Mouse (Mus musculus): ENCODE results near the gene Rnf214.

DNA sequence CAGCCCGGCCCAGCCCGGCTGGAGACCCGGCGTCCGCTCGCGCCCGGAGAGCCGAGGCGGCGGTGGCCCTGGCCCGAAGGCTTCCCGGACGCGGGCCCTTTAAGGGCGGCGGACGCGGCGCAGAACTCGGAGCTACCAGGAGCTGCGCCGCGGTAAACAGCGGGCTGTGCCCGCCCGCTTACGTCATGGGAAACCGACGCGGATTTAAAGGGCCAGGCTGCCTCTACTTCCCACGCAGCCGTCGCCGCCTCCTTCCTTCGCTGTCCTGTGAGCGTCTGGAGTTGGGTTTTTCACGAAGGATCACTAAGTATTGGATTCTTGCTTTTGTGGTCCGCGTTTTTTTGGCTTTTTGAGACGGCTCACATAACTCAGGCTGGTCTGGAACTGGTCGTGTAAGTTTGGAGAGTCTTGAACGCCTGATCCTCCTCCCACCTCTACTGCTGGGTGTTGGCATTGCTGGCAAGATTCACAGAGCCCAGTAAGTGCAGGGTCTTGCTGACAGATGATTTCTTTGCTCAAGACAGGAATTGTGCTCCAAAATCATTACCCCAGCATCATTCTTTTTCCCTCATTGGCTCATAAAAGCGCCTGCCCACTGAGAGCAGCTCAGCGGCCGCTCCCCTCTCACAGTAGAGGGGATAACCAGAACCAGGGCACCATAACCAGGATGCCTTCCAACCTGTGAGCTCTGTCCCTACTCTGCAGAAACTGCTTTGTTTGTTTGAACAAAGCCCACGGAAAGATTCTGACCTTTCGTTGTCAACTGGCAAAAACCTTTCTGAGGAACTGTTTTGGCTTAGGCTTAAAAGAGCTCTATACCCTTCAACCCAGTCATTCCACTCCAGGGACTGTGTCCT, 48.6 kb upstream of the Rnf214 start, which contains the start of gene Sidt2:
- no peak for TF ChIP-seq CTCF (IDR thresholded peaks at IDR 0.05 in 2 of 3, conservative IDR thresholded peaks at IDR 0.05 in 1 of 3; ENCODE audit: control insufficient read depth in 1 of 3, insufficient read depth in 1 of 3, low read depth in 2 of 3, low read length in 3 of 3, poor library complexity in 1 of 3, severe bottlenecking in 1 of 3)
- peak in 1 of 2 experiments; percentile 54; a peak in 1 of 4 replicates for TF ChIP-seq POLR2A (IDR thresholded peaks at IDR 0.05; ENCODE audit: control insufficient read depth in 1 of 2, insufficient read depth in 1 of 2, low read depth in 1 of 2, low read length in 2 of 2, poor library complexity in 1 of 2)
- TF ChIP-seq ZNF384 (IDR thresholded peaks at IDR 0.05; ENCODE audit: low read depth, low read length): no peak
